Mouse (Mus musculus) olfactory bulb, adult 2 months (tissue): Measurements from ENCODE around the gene Lix1. TPM values are rescaled to one million over a fixed set of nuclear protein-coding genes. Genes with fewer than 3 reads are reported as not detected.
"Not testable (repeated sequence)": the region's sequence is repeated elsewhere in the genome, so short reads cannot be mapped to it uniquely, and the experiment has no call there.

Experiments used
- H3K27ac ChIP-seq: fragments of 200-500 bp; 2 replicates; pipeline ENCODE4 v1.5.1; 2012; ENCODE audit warnings: low read depth, low read length; ENCODE audit not compliant: insufficient read depth
- H3K4me1 ChIP-seq: fragments of 200-500 bp; 2 replicates; pipeline ENCODE4 v1.6.1; 2012; ENCODE audit warnings: low read length; ENCODE audit not compliant: control insufficient read depth, insufficient read depth
- H3K4me3 ChIP-seq: fragments of 200-500 bp; 2 replicates; pipeline ENCODE4 v1.5.1; 2012; ENCODE audit warnings: mild to moderate bottlenecking, low read depth, low read length, moderate library complexity; ENCODE audit not compliant: insufficient read depth
- CTCF ChIP-seq: fragments of 200-500 bp; IDR thresholded peaks from 2 replicates; pipeline ENCODE4 v1.5.1; 2012; ENCODE audit warnings: low read depth, mild to moderate bottlenecking, low read length, moderate library complexity; ENCODE audit not compliant: insufficient read depth
- POLR2A ChIP-seq: fragments of 200-500 bp; IDR thresholded peaks from 2 replicates; pipeline ENCODE4 v1.6.1; 2012; ENCODE audit warnings: mild to moderate bottlenecking, low read depth, low read length, moderate library complexity; ENCODE audit not compliant: insufficient read depth
- WGBS: fragments of 180-500 bp; shearing (Covaris S2); methylation state at CpG from one replicate; pipeline ENCODE4 v1.1.7; 2018; 5-methylcytosine and 5-hydroxymethylcytosine counted together
- polyA plus RNA-seq: library from polyadenylated mRNA; stranded (reverse); fragments of >200 nt; gene quantifications from 2 replicates; pipeline ENCODE4 v1.2.4, GENCODE M21; 2012; ENCODE audit warnings: low replicate concordance; ENCODE audit not compliant: missing spikeins, insufficient read depth, insufficient read length

Lix1 gene
- polyA plus RNA-seq, 1 experiment, result not detected

- Histone ChIP-seq H3K4me1 (peaks cover 6% of the 10 kb centered on the region), H3K4me3 (no peak overlapping the region), H3K27ac (no peak overlapping the region)
- no peak for TF ChIP-seq POLR2A
- TF ChIP-seq CTCF, result no peak
- 88% methylated on average over 3 of the region's 3 CpGs for WGBS
Observed at GRCm38 (mm10) chr17:17452617-17453016, 50.1 kb downstream of the Lix1 start.

- H3K4me1 ChIP-seq, result no peaks in the 10 kb centered on the region
- H3K27ac ChIP-seq, result no peak overlapping the region
- 76% methylated on average over 1 of the region's 1 CpGs for WGBS
- TF ChIP-seq POLR2A (no peak), CTCF (no peak)
- H3K4me3 ChIP-seq, result no peak overlapping the region
Observed at GRCm38 (mm10) chr17:17454573-17454972, 52.1 kb downstream of the Lix1 start.

- no peak overlapping the region for H3K4me3 ChIP-seq
- 50% methylated on average over 2 of the region's 2 CpGs for WGBS
- no peak for TF ChIP-seq CTCF
- TF ChIP-seq POLR2A, result no peak
- H3K27ac ChIP-seq, result no peak overlapping the region
- no peaks in the 10 kb centered on the region for H3K4me1 ChIP-seq
Observed at GRCm38 (mm10) chr17:17485789-17486188, 83.3 kb downstream of the Lix1 start.

GRCm38 (mm10) chr17:17490820-17491621 is 88.5 kb downstream of the Lix1 start:
- 62% methylated on average over 13 of the region's 15 CpGs for WGBS
- TF ChIP-seq POLR2A (no peak), CTCF (no peak)
- Histone ChIP-seq H3K27ac (no peak overlapping the region), H3K4me3 (no peak overlapping the region), H3K4me1 (no peaks in the 10 kb centered on the region)

GRCm38 (mm10) chr17:17491622-17492001 is 89.1 kb downstream of the Lix1 start:
- no peak overlapping the region for H3K27ac ChIP-seq
- H3K4me1 ChIP-seq, result no peaks in the 10 kb centered on the region
- TF ChIP-seq POLR2A, result no peak
- TF ChIP-seq CTCF, result no peak
- no peak overlapping the region for H3K4me3 ChIP-seq
- WGBS, result 83% methylated on average over 7 of the region's 7 CpGs

GRCm38 (mm10) chr17:17492116-17492515 is 89.6 kb downstream of the Lix1 start:
- no peak overlapping the region for H3K4me3 ChIP-seq
- 91% methylated on average over 8 of the region's 8 CpGs for WGBS
- H3K4me1 ChIP-seq, result no peaks in the 10 kb centered on the region
- TF ChIP-seq POLR2A (no peak), CTCF (no peak)
- H3K27ac ChIP-seq, result no peak overlapping the region

- not testable (repeated sequence) for H3K27ac ChIP-seq, H3K4me3 ChIP-seq, H3K4me1 ChIP-seq
Observed at GRCm38 (mm10) chr17:17496234-17496633, 93.8 kb downstream of the Lix1 start.

- no peak for TF ChIP-seq CTCF
- TF ChIP-seq POLR2A, result no peak
- no peak overlapping the region for H3K4me3 ChIP-seq
- WGBS, result 94% methylated on average over 7 of the region's 7 CpGs
- no peak overlapping the region for H3K27ac ChIP-seq
- no peaks in the 10 kb centered on the region for H3K4me1 ChIP-seq
Observed at GRCm38 (mm10) chr17:17496730-17497129, 94.3 kb downstream of the Lix1 start.

- Histone ChIP-seq H3K4me3 (no peak overlapping the region), H3K4me1 (no peaks in the 10 kb centered on the region), H3K27ac (no peak overlapping the region)
- 2% methylated on average over 1 of the region's 1 CpGs for WGBS
- TF ChIP-seq CTCF (no peak), POLR2A (no peak)
Observed at GRCm38 (mm10) chr17:17498848-17499247, 96.4 kb downstream of the Lix1 start.

- WGBS, result 25% methylated on average over 3 of the region's 3 CpGs
- Histone ChIP-seq H3K4me3 (no peak overlapping the region), H3K27ac (no peak overlapping the region), H3K4me1 (no peaks in the 10 kb centered on the region)
- TF ChIP-seq CTCF (no peak), POLR2A (no peak)
Observed at GRCm38 (mm10) chr17:17499278-17499677, 96.8 kb downstream of the Lix1 start.
